Mouse (Mus musculus): Measurements from ENCODE around the gene Immp2l. TPM values are rescaled to one million over a fixed set of nuclear protein-coding genes. Genes with fewer than 3 reads are reported as not detected.
A peak's percentile ranks its signal among the peaks of the same experiment; 100 is the strongest.

The Immp2l gene
- polyA plus RNA-seq, 1 experiment from 2014 or later = 30.5 TPM

DNA sequence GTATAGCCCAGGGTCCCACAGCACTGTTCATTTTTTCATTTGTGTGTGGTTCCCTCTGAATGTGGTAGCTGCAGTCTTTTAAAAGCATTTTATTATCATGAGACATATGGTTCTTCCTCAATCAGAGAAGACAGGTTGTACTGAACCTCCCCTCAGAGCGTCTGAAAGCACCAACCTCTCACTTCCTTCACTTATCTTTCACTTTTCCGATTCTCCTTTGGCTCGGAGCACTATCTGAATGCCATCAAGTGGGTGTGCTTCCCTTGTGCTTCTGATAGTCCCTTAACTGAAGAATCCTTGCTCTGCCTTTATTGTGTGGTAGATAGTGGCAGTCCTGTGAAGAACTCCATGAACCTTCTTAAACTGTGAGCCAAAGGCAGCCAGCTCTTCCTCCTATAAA lies 39.4 kb downstream of the Immp2l start:
- H3K36me3 ChIP-seq (ENCODE audit: control insufficient read depth, insufficient read depth) = no peaks in the 10 kb centered on the region
- H3K9me3 ChIP-seq (ENCODE audit: control insufficient read depth) = no peaks in the 10 kb centered on the region
- H3K4me1 ChIP-seq (replicated peaks; ENCODE audit: control insufficient read depth, insufficient read depth, low read length) = no peaks in the 10 kb centered on the region
- 44% methylated on average over 3 of the region's 3 CpGs for WGBS
- H3K27me3 ChIP-seq (replicated peaks; ENCODE audit: control insufficient read depth, insufficient read depth, low read length) = no peaks in the 10 kb centered on the region
- TF ChIP-seq CTCF (IDR thresholded peaks at IDR 0.05; ENCODE audit: low read depth) = no peak
- H3K9ac ChIP-seq (ENCODE audit: low read depth, low read length) = no peak overlapping the region
- H3K4me2 ChIP-seq (replicated peaks; ENCODE audit: low read depth) = no peak overlapping the region
- no peak for ATAC-seq
- H3K4me3 ChIP-seq (ENCODE audit: low read depth, low read length) = no peak overlapping the region
- no peak overlapping the region for H3K27ac ChIP-seq (ENCODE audit: low read depth, low read length)

DNA sequence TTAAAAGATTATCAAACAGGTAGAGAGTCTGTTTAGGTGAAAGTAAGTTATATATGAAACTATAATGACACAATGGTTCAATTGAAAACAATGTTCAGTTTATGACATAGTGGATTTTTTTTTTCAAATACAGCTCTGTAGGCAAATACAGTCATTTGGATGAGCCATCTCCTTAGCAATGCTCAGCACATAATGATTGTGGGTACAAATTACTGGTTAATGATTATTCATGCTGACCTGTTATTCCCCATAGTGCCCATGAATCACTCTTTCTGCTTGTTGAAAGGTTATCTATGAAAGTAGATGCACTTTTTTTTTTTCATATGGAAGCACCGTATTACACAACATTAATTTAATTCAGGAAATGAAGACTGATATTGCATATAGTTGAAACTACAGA lies 58.0 kb downstream of the Immp2l start:
- Histone ChIP-seq H3K9ac (ENCODE audit: low read depth, low read length) (no peak overlapping the region), H3K9me3 (ENCODE audit: control insufficient read depth) (no peaks in the 10 kb centered on the region), H3K4me2 (replicated peaks; ENCODE audit: low read depth) (no peak overlapping the region), H3K4me1 (replicated peaks; ENCODE audit: control insufficient read depth, insufficient read depth, low read length) (0 out of 2 replicates have a peak, but pooled peaks cover 3% of the 10 kb centered on the region), H3K4me3 (ENCODE audit: low read depth, low read length) (no peak overlapping the region), H3K27me3 (replicated peaks; ENCODE audit: control insufficient read depth, insufficient read depth, low read length) (no peaks in the 10 kb centered on the region), H3K36me3 (ENCODE audit: control insufficient read depth, insufficient read depth) (no peaks in the 10 kb centered on the region), H3K27ac (ENCODE audit: low read depth, low read length) (no peak overlapping the region)
- TF ChIP-seq CTCF (IDR thresholded peaks at IDR 0.05; ENCODE audit: low read depth) = no peak
- 32% methylated on average over 1 of the region's 1 CpGs for WGBS
- peak; percentile 78 for ATAC-seq

DNA sequence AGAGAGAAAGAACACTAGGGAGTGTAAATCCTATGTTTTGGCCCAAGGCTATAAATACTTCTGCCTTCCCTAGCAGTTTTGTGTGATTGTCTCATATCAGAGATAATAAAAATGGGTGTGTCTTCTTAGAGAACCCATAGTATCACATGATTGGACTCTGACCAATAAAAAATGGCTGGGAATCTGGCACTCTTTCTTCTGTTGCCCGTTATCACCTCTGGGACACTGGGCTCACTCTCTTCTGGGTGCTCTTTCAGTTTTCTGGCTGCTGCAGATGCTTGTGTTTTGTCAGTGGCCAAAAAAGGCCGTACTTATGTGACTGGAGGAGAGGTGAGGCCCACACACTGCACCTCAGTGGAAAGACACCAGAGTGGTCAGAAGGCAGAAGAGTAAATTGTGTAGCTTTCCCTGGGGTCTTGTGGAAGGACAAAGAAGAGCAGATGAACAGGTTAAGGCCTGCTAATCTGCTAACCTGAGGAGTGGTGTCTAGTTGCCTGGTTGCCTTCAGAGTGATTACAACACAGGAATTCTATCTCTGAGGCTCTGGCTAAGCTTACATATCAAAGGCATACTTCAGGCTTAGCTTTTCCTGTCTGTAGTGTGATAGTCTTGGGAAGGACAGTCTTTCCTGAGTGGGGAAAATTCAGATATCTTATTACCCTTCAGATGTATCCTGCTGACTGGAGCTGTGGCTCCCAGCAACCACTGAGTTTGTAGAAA lies 60.6 kb downstream of the Immp2l start:
- Histone ChIP-seq H3K4me1 (replicated peaks; ENCODE audit: control insufficient read depth, insufficient read depth, low read length) (0 out of 2 replicates have a peak, but pooled peaks cover 3% of the 10 kb centered on the region), H3K4me3 (ENCODE audit: low read depth, low read length) (no peak overlapping the region), H3K9ac (ENCODE audit: low read depth, low read length) (no peak overlapping the region), H3K9me3 (ENCODE audit: control insufficient read depth) (no peaks in the 10 kb centered on the region), H3K27ac (ENCODE audit: low read depth, low read length) (peak overlapping the region; percentile 42; the same call in 1 of the 2 replicates), H3K36me3 (ENCODE audit: control insufficient read depth, insufficient read depth) (no peaks in the 10 kb centered on the region), H3K4me2 (replicated peaks; ENCODE audit: low read depth) (no peak overlapping the region), H3K27me3 (replicated peaks; ENCODE audit: control insufficient read depth, insufficient read depth, low read length) (no peaks in the 10 kb centered on the region)
- ATAC-seq = peak; percentile 79
- no peak for TF ChIP-seq CTCF (IDR thresholded peaks at IDR 0.05; ENCODE audit: low read depth)
- WGBS = 54% methylated on average over 2 of the region's 2 CpGs

DNA sequence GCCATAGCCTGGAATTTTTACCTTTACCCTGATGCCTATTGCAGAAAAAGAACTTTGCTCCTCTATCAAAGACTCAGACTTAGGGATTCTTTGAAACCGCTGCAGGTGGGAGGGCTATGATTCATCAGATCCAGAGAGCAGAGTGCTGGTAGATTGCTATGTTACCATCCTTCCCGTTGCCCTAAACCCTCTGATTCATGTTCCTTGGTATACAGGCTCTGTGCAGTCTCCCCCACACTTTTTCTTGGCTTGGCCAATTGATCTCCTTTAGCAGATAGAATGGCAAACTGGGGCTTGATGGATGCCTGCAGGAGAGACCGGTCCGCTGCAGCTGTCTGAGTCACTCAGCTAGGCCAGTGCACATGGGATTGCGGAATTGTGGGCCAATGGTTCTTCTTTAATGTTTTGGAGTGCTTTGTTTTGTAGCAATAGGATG lies 66.1 kb downstream of the Immp2l start:
- Histone ChIP-seq H3K4me1 (replicated peaks; ENCODE audit: control insufficient read depth, insufficient read depth, low read length) (no peaks in the 10 kb centered on the region; the same call in 1 of the 2 replicates), H3K9me3 (ENCODE audit: control insufficient read depth) (no peaks in the 10 kb centered on the region), H3K27me3 (replicated peaks; ENCODE audit: control insufficient read depth, insufficient read depth, low read length) (no peaks in the 10 kb centered on the region), H3K36me3 (ENCODE audit: control insufficient read depth, insufficient read depth) (no peaks in the 10 kb centered on the region), H3K9ac (ENCODE audit: low read depth, low read length) (no peak overlapping the region), H3K27ac (ENCODE audit: low read depth, low read length) (no peak overlapping the region; the same call in 1 of the 2 replicates), H3K4me2 (replicated peaks; ENCODE audit: low read depth) (no peak overlapping the region), H3K4me3 (ENCODE audit: low read depth, low read length) (no peak overlapping the region)
- peak; percentile 83 for ATAC-seq
- WGBS = 59% methylated on average over 5 of the region's 5 CpGs
- TF ChIP-seq CTCF (IDR thresholded peaks at IDR 0.05; ENCODE audit: low read depth) = no peak

DNA sequence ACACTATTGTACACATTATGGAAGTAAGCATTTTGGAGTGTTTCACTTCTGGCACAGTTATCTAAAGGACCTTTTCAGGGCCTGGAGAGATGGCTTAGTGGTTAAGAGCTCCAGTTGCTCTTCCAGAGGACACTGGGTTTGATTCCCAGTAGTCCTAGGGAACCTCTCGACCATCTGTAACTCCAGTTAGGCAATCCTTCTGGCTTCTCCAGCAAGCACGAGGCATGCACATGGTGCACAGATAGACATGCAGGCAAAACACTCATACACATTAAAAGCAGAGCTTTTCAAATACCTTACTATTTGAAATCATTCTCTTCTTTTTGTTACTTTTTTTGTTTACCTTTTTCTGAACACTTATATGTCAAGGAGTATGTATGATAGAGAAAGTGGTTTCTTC lies 66.9 kb downstream of the Immp2l start:
- whole genome bisulfite sequencing = 64% methylated on average over 2 of the region's 2 CpGs
- Histone ChIP-seq H3K4me2 (replicated peaks; ENCODE audit: low read depth) (no peak overlapping the region), H3K9ac (ENCODE audit: low read depth, low read length) (no peak overlapping the region), H3K27me3 (replicated peaks; ENCODE audit: control insufficient read depth, insufficient read depth, low read length) (no peaks in the 10 kb centered on the region), H3K4me1 (replicated peaks; ENCODE audit: control insufficient read depth, insufficient read depth, low read length) (no peaks in the 10 kb centered on the region; the same call in 1 of the 2 replicates), H3K36me3 (ENCODE audit: control insufficient read depth, insufficient read depth) (no peaks in the 10 kb centered on the region), H3K4me3 (ENCODE audit: low read depth, low read length) (no peak overlapping the region), H3K9me3 (ENCODE audit: control insufficient read depth) (no peaks in the 10 kb centered on the region), H3K27ac (ENCODE audit: low read depth, low read length) (no peak overlapping the region)
- no peak for ATAC-seq
- no peak for TF ChIP-seq CTCF (IDR thresholded peaks at IDR 0.05; ENCODE audit: low read depth)

DNA sequence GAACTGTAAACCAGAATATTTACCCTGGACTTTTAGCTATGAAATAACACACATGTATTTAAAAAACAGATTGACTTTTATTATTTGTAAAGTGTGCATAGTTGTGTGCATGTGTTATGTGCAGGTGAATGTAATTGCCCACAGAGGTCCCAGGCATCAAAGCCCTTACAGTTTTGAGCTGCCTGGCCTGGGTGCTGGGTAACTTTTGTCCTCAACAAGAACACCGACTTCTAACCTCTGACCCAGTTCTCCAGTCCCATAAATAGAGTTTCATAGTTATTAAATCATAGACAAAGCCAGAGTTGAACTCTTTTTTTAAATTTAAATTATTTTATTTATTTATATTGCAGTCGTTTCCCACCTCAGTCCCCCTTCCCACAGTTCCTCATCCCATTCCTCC lies 67.4 kb downstream of the Immp2l start:
- no peak overlapping the region for H3K9ac ChIP-seq (ENCODE audit: low read depth, low read length)
- 77% methylated on average over 2 of the region's 2 CpGs for WGBS
- H3K4me1 ChIP-seq (replicated peaks; ENCODE audit: control insufficient read depth, insufficient read depth, low read length) = no peaks in the 10 kb centered on the region; the same call in 1 of the 2 replicates
- no peaks in the 10 kb centered on the region for H3K36me3 ChIP-seq (ENCODE audit: control insufficient read depth, insufficient read depth)
- TF ChIP-seq CTCF (IDR thresholded peaks at IDR 0.05; ENCODE audit: low read depth) = no peak
- H3K27me3 ChIP-seq (replicated peaks; ENCODE audit: control insufficient read depth, insufficient read depth, low read length) = no peaks in the 10 kb centered on the region
- no peak for ATAC-seq
- no peak overlapping the region for H3K4me2 ChIP-seq (replicated peaks; ENCODE audit: low read depth)
- no peaks in the 10 kb centered on the region for H3K9me3 ChIP-seq (ENCODE audit: control insufficient read depth)
- no peak overlapping the region for H3K4me3 ChIP-seq (ENCODE audit: low read depth, low read length)
- no peak overlapping the region for H3K27ac ChIP-seq (ENCODE audit: low read depth, low read length)

All from intestine, postnatal 0 days (tissue).